Mouse (Mus musculus): ENCODE data around the gene Fam155a.

Gene Fam155a

DNA sequence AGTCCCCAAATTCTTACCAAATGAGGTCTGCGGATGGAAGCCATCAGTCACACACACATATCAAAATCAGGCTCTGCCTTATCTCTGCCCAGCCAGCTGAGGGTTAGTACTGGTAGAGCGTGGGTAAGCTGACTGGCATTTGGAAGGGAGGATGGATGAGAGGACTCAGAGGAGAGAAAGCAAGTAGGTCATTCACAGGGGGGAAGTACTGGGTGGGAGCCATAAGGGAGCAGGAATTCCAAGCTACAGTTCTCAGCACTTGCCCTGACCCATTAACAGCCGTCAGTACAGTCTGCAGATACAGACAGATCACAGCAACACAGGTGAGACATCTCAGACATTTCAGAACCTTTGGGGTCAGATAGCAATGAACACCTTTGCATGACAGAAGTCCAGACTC, 300.8 kb downstream of the Fam155a start:
- DNase-seq, result no peak

GRCm38 (mm10) chr8:9461111-9461510, 309.9 kb downstream of the Fam155a start:
- no peak for DNase-seq

GRCm38 (mm10) chr8:9460707-9461106, 310.3 kb downstream of the Fam155a start:
- no peak for DNase-seq

DNA sequence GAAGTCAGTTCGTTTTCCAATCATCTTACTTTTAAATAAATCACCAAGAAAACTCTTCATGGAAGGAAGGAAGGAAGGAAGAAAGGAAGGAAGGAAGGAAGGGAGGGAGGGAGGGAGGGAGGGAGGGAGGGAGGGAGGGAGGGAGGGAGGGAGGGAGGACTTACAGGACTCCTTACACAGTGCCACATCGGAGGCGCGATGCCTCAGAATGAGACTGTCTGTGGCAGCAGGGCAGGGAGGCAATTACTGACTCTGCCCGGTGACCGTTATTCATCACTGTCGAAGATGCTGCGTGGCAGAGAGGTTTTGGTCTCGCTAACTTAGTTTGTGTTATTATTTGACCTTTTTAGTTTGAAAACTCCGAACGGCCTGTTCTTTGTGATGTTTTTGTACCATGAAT, 312.3 kb downstream of the Fam155a start:
- no peak for DNase-seq

- DNase-seq, result no peak
Observed at GRCm38 (mm10) chr8:9455138-9455537, 315.8 kb downstream of the Fam155a start.

- DNase-seq, result no peak
Observed at GRCm38 (mm10) chr8:9453742-9454141, 317.2 kb downstream of the Fam155a start.

DNA sequence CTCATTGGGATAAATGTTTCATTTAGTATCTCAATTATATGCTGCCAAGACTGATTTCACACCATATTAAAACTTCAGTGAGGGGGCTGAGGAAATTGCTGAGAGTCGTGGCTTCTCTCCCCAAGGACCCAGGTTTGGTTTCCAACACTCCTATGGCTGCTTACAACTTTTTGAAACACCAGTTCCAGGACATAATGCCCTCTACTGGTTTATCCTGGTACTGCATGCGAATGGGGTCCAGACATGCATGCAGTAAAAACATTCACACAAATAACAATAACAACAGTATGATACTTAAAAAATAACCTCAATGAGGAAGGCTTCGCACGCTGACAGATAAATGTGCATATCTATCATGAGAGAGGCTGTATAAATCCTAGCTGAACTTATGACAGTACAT, 319.4 kb downstream of the Fam155a start:
- DNase-seq, result no peak

GRCm38 (mm10) chr8:9448613-9449012, 322.3 kb downstream of the Fam155a start:
- no peak for DNase-seq

DNA sequence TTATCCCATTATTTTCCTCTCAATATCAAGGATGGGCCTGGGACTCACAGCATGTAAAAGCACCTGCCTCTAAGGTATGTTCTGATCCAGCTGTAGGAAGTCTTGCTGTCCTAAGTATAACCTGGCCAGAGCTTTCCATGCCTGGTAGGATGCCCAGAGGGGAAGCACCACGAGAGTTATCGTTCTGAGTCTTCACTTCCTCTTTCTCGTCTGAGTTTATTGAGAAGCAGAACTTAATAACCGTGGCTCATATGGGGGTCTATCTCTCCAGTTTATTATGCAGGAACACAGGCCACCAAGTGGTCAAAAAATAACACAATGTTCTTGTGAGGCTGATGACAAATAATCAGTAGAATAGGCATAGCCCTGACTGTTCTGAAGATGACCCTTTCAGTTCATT, 333.1 kb downstream of the Fam155a start:
- no peak for DNase-seq

DNA sequence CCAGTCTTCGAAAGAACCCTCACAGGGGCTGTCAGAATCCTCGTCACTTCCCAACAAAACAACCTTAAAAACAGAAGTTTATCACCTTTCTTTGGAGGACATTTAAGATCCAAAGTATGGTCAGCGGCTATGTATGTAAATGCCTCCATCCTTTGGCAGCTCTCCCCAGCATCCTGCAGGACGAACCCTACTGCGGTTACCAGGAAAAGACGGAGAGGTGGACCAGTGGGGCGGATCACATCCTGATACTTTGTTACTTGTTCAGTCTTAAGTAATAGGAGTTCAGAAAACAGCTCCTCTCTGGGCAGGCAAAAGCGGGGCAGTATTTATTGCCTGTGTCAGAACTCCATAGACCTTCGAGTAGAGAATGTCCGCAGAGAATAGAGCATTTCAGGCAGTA, 335.5 kb downstream of the Fam155a start:
- no peak for DNase-seq

DNA sequence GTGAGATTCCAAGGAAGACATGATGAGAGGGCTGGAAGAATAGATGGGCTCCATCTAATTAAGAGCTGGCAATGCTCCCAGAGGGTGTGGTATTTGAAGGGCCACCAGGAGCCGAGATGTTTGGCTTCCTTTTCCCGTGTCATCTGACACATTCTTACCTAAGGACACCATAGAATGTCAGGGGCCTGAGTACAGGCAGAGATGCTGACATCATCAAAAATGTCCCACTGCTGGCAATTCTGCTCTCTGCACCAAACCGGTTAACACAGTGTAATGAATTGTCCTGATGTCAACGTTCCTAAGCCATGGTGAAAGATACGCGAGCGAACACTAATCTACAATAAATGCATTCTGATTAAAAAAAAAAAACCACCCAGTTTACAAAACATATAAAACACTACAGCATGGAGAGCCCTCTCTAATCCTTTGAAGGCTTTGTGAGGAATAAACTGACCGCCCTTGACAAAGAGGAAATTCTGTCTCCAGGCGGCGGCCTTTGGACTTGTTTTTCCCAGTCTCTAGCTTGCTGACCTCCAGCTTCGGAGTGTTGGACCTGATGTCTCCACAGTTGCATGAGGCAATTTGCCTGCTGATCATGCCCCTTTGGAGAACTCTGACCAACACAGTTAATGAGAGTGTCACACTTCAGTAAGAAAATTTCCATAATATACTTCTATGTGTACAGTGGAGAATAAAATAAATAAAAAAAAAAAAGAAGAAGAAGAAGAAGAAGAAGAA, 338.2 kb downstream of the Fam155a start:
- DNase-seq, result no peak

DNA sequence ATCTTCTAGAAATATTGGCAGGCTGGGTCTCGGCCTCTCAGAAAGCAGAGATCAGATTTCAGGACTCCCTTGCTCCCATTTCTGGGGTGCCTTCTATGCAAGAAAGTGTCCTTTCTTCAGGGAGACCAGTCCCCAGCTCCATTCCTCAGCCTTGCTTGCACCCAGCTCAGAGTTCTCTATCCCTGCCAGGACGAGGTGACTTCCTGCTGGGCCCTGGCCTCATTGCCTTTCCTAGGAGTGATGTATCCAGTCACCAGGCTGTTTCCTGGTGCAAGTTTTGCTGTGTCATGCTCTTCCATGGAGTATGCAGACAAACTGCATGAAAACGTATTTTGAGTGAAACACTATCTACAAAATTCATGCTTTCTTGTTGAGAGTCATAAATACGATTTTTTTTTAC, 342.1 kb downstream of the Fam155a start:
- DNase-seq, result no peak

DNA sequence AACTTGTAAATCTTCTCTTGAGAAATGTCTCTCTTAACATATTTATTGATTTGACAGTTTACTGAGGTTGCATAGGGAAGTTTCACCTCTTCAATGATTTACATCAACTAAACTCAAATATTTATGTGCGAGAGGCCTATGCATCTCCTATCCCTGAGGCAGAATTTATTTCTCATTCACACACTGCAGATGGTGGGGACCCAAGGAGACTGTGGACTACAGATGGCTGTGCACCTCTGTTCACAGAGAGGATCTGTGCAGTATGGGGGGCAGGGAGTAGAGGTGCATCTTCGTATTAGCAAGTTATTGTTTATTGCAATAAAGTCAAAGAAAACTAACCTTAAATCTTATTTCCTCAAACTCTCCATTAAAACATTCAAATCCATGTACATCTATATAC, 346.9 kb downstream of the Fam155a start:
- DNase-seq, result no peak

DNA sequence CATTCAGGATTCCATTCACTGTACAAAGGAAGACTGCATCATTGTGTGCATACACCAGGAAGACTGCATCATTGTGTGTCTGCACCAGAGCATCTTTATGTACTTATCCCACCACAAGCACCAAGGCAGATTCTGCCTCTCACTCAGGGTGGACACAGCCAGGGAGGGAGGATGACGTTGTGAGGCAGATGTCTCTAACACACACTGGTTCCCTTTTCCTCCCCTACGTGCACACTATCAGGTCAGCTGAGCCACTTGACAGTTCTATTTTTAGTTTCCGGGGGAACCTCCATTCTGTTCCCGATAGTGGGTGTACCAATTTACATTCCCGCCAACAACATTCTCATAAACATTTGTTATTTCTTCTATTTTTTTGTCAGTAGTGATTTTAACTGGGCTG, 347.4 kb downstream of the Fam155a start:
- no peak for DNase-seq

DNA sequence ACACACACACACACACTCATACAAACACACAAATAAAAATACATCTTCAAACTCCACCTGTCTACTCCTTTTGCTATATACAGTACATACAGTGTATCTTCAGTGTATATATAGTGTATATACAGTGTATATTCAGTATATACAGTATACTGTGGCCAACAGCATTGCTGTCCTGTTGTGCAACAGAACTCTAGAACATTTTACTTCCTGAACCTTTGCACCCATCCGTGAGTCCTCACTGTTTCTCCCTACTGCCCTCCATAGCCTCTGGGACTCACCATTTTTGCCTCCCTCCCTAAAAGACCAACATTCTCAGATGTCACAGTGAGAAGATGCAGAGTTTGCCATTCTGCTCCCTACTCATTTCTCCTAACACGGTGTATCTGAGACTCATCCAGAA, 347.8 kb downstream of the Fam155a start:
- DNase-seq, result no peak

GRCm38 (mm10) chr8:9418856-9419800, 351.8 kb downstream of the Fam155a start:
- DNase-seq, result no peak

DNA sequence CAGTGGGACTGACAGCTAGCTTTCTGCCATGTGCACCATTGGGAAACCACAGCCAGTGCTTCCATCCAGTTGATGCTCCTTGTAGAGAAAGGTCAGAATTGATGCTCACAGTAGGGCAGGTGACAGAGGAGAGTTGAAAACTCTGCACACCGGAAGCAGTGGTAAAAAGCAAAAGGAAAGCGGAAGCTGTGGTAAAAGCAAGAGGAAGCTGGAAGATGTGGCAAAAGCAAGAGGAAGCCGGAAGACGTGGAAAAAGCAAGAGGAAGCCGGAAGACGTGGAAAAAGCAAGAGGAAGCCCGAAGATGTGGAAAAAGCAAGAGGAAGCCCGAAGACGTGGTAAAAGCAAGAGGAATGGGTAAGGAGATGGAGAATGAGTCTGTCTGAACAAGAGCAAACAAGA, 354.8 kb downstream of the Fam155a start:
- DNase-seq, result no peak

DNA sequence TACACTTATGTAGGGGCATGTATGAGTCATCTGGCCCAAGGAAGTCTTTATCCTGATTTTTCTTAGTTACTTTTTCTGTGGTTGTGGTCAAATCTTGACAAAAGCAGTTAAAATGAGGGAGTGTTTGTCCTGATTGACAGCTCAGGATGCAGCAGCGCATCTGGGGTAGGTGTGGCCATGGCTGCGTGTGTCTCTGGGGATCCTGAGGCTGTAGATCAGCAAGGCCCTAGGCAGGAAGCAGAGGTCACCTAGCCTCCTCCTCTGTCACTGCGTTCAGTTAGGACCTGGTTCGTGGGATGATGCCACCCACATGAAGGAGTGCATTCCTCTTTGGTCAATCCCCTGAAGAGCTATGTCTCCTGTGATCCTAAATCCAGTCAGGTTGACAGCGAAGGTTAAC, 362.5 kb downstream of the Fam155a start:
- DNase-seq, result no peak

DNA sequence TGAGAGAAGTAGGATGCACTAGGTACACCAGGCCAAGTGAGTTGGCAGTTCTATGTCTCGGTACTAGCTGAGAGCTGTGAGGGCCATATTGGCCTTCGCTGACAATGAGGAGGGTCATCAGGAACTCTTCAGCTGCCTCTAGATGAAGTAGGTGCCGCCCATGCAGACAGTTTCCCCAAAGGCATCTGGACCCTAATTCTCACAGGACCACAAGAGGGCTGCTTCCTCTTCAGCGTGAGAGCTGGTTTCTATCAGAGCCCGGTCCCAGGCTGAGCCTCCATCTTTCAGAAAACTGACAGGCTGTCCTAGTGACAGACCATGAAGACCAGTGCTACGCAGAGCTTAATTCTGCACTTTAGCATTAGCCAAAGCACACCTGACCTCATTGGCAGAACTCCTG, 364.8 kb downstream of the Fam155a start:
- no peak for DNase-seq

GRCm38 (mm10) chr8:9404651-9405050, 366.3 kb downstream of the Fam155a start:
- no peak for DNase-seq

GRCm38 (mm10) chr8:9402393-9402792, 368.6 kb downstream of the Fam155a start:
- DNase-seq, result no peak

- no peak for DNase-seq
Observed at GRCm38 (mm10) chr8:9398606-9399263, 372.2 kb downstream of the Fam155a start.

GRCm38 (mm10) chr8:9398040-9398439, 372.9 kb downstream of the Fam155a start:
- no peak for DNase-seq

DNA sequence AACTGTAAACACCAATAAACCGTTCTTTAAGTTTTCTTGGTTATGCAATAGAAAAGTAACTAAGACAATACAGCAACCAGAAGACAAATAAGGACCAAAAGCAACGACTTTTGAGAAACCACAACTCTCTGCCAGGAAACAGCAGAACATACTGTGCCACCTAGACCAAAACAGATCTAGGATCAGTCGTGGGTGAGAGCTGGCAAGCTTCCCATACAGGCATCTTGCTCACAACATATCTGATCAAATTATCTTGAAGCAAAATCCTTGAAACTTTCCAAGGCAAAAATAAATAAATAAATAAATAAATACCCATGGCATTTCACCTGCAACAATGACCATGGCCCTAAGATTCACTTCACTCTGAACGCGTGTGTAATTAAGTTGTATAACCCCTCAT, 376.3 kb downstream of the Fam155a start:
- no peak for DNase-seq
